Mouse (Mus musculus): ENCODE data around the gene Prrg2. TPM values are rescaled to one million over a fixed set of nuclear protein-coding genes. Genes with fewer than 3 reads are reported as not detected.
A peak's percentile ranks its signal among the peaks of the same experiment; 100 is the strongest.

Gene Prrg2
- total RNA-seq, 2 experiments from 2014 or later = 9.5 to 10.2 TPM

DNA sequence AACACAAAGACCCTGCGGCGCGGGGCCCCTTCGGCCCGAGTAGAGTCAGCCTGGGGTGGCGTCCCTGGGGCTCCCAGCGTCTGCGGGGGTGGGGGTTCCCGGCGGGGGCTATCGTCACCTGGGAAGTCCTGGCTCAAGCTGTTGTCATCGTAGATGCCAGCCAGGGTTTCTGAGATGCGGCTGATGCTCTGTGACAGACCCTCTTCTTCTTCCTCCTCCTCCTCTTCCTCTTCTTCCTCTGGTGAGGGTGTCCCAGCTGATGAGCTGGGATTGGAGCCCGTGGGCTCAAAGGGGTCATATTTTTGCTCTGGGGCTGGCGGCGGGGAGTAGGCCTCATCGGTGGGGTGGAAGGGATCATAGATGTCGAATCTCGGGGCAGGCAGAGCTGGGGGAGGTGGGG is 54.1 kb downstream of the Prrg2 start:
- no peak for DNase-seq

DNA sequence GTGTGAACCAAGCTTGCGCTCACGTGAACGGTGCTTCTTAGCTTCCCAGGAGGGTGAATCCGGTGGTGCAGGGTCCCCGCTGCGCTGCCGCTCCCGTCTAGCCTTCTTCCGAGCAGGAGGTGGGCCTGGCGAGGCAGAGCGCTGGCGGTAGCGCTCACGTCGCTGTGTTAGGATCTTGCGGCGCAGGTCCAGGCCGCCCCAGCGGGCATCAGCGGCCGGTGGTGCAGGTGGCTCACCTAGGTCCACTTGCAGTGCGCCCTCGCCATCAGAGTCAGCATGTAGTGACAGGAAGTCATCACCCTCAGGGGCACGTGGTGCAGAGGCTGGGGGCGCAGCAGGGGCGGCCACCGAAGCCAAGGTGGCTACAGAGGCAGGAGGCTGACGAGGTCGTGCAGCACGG is 54.6 kb downstream of the Prrg2 start:
- DNase-seq = no peak

GRCm38 (mm10) chr7:45007141-45007540 is 55.3 kb downstream of the Prrg2 start:
- DNase-seq = no peak

DNA sequence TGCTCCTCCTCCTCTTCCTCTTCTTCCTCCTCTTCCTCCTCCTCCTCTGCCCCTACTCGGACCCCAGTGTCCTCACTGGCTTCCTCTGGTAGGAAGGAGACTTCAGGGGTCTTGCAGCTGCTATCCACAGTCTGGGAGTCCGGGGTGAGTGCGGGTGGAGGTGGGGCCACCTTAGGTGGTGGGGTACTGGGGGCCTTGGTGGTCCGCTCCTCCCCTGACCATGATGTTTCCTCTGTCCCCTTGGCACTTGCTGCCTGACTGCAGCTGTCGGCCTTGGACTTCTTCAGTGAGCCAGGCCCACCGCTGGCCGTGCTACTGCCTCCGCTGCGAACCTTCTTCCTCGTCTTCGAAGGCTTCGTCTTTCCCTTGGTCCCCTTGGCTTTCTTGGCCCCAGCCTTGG is 56.0 kb downstream of the Prrg2 start:
- no peak for DNase-seq

GRCm38 (mm10) chr7:45005321-45005992 is 57.0 kb downstream of the Prrg2 start:
- no peak for DNase-seq

GRCm38 (mm10) chr7:45004546-45004945 is 57.9 kb downstream of the Prrg2 start:
- DNase-seq = peak; percentile 26

Small RNAs within 50 kb of the gene (microRNA-seq; reads per million reads assigned to microRNA genes)
- gene Mir7054 = 0.82 to 3.1 reads per million in 2 experiments

Other genes starting within 250 kb of the Prrg2 start
- 10 to 100 TPM; 69.3 to 69.9 TPM for gene Nup62, start 246.6 kb downstream of the Prrg2 start, total RNA-seq (2021)
- 1 to 10 TPM; 1.4 to 2.0 TPM for gene Il4i1, start 246.3 kb downstream of the Prrg2 start, total RNA-seq (2021)
- gene Atf5, start 246.0 kb downstream of the Prrg2 start, total RNA-seq (2021) = 10 to 100 TPM; 34.9 to 37.2 TPM
- gene Akt1s1, start 213.7 kb downstream of the Prrg2 start, total RNA-seq (2021) = 10 to 100 TPM; 70.6 to 82.6 TPM
- 10 to 100 TPM; 33.0 to 38.0 TPM for gene Tbc1d17, start 213.6 kb downstream of the Prrg2 start, total RNA-seq (2021)
- gene Pnkp, start 205.5 kb downstream of the Prrg2 start, total RNA-seq (2021) = 10 to 100 TPM; 19.6 to 19.9 TPM
- gene Ptov1, start 192.9 kb downstream of the Prrg2 start, total RNA-seq (2021) = 100 to 1,000 TPM; 237 to 248 TPM
- gene Med25, start 170.0 kb downstream of the Prrg2 start, total RNA-seq (2021) = 10 to 100 TPM; 74.6 to 76.3 TPM
- 10 to 100 TPM; 10.7 to 10.8 TPM for gene Fuz, start 166.6 kb downstream of the Prrg2 start, total RNA-seq (2021)
- gene Ap2a1, start 133.2 kb downstream of the Prrg2 start, total RNA-seq (2021) = 10 to 100 TPM; 96.9 to 99.4 TPM
- not detected for gene Tsks, start 119.5 kb downstream of the Prrg2 start, total RNA-seq (2021)
- gene Cpt1c, start 87.8 kb downstream of the Prrg2 start, total RNA-seq (2021) = 1 to 10 TPM; 4.4 to 5.1 TPM
- gene Prmt1, start 76.1 kb downstream of the Prrg2 start, total RNA-seq (2021) = 100 to 1,000 TPM; 306 to 324 TPM
- gene Irf3, start 65.0 kb downstream of the Prrg2 start, total RNA-seq (2021) = 10 to 100 TPM; 42.0 to 43.0 TPM
- 10 to 100 TPM; 21.7 to 25.2 TPM for gene Bcl2l12, start 64.0 kb downstream of the Prrg2 start, total RNA-seq (2021)
- gene Scaf1, start 46.3 kb downstream of the Prrg2 start, total RNA-seq (2021) = 10 to 100 TPM; 78.5 to 80.3 TPM
- gene Rras, start 44.7 kb downstream of the Prrg2 start, total RNA-seq (2021) = 10 to 100 TPM; 71.2 to 73.4 TPM
- gene Prr12, start 9.8 kb downstream of the Prrg2 start, total RNA-seq (2021) = 10 to 100 TPM; 35.4 to 36.7 TPM
- gene Nosip, start 248 bp downstream of the Prrg2 start, total RNA-seq (2021) = 10 to 100 TPM; 31.7 to 34.6 TPM
- gene Rcn3, start 29.5 kb upstream of the Prrg2 start, total RNA-seq (2021) = 10 to 100 TPM; 88.0 to 90.9 TPM
- gene Fcgrt, start 41.2 kb upstream of the Prrg2 start, total RNA-seq (2021) = 10 to 100 TPM; 35.3 to 41.1 TPM
- gene Rps11, start 61.8 kb upstream of the Prrg2 start, total RNA-seq (2021) = 100 to 1,000 TPM; 846 to 864 TPM
- gene Rpl13a, start 66.1 kb upstream of the Prrg2 start, total RNA-seq (2021) = 1,000 to 10,000 TPM; 1,039 to 1,207 TPM
- not detected for gene Gm45713, start 73.6 kb upstream of the Prrg2 start, total RNA-seq (2021)
- 1 to 10 TPM; 1.5 to 2.1 TPM for gene Flt3l, start 73.8 kb upstream of the Prrg2 start, total RNA-seq (2021)
- gene Pih1d1, start 91.6 kb upstream of the Prrg2 start, total RNA-seq (2021) = 10 to 100 TPM; 58.5 to 67.0 TPM
- gene Aldh16a1, start 91.9 kb upstream of the Prrg2 start, total RNA-seq (2021) = 10 to 100 TPM; 44.8 to 53.8 TPM
- gene Slc17a7, start 101.3 kb upstream of the Prrg2 start, total RNA-seq (2021) = 10 to 100 TPM in 1 of 2 experiments, 1 to 10 TPM in 1; 9.1 to 12.4 TPM
- gene Gfy, start 116.9 kb upstream of the Prrg2 start, total RNA-seq (2021) = not detected
- gene Pth2, start 118.3 kb upstream of the Prrg2 start, total RNA-seq (2021) = not detected
- gene Ccdc155, start 142.2 kb upstream of the Prrg2 start, total RNA-seq (2021) = under 1 TPM in 1 of 2 experiments, not detected in 1; 0.25 TPM
- not detected for gene Dkkl1, start 149.5 kb upstream of the Prrg2 start, total RNA-seq (2021)
- gene Tead2, start 153.1 kb upstream of the Prrg2 start, total RNA-seq (2021) = 10 to 100 TPM; 66.4 to 69.4 TPM
- gene Cd37, start 176.4 kb upstream of the Prrg2 start, total RNA-seq (2021) = 1 to 10 TPM; 2.1 to 3.6 TPM
- gene Slc6a16, start 178.4 kb upstream of the Prrg2 start, total RNA-seq (2021) = under 1 TPM in 1 of 2 experiments, not detected in 1; 0.18 TPM
- gene Slc6a21, start 214.8 kb upstream of the Prrg2 start, total RNA-seq (2021) = not detected

Data from heart, postnatal 4 days (tissue).